In the genomic region with DNA sequence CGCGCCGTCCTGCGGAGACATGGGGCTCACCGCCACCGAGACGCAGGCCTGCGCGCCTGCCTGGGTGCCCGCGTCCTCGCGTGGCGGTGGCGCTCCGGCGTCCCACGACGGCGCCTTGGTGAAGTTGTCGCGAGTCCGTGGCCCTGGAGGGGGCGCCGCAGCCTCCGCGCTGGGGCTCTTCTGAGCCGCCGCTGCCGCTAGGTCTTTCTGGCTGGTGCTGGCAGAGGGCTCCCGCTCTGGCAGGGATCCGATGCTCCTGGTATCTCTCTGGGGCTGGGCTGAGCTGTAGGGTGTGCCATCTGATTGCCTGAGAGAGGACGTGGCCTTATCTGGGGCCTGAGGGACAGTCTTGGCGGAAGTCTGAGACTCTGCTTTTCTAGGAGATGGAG, we compare ENCODE assay signal across 9 mouse cellular contexts. TPM values are rescaled to one million over a fixed set of nuclear protein-coding genes. Genes with fewer than 3 reads are reported as not detected.
DNase-seq lines count a peak whose midpoint lies in the region; ATAC-seq and TF ChIP-seq lines count a peak whose summit lies in the region.
"Had no signal": no experiment of that assay in that cellular context is flagged by ENCODE, and none has a peak within 500 bp of the region (broad histone marks: within the 10 kb centered on the region; RNA-seq: fewer than 3 reads in every experiment).

No protein-coding gene starts in this region.

- H3K4me3 ChIP-seq in gastrocnemius, adult 2 months, result peak overlapping the region; percentile 58
- H3K4me3 ChIP-seq in E14TG2a.4 (replicated peaks; ENCODE audit: low read length), result peak overlapping the region; percentile 79
- H3K4me3 ChIP-seq in embryonic facial prominence, embryonic 14.5 days (ENCODE audit: low read depth, low read length), result peak overlapping the region; percentile 46
- H3K4me3 ChIP-seq in limb, embryonic 15.5 days, result peak overlapping the region; percentile 42

- DNase-seq in gastrocnemius, adult 2 months, result no peak
- DNase-seq in gastrocnemius, postnatal 10 days, result no peak
- DNase-seq in embryonic facial prominence, embryonic 14.5 days (ENCODE audit: low spot score), result no peak
- no peak for DNase-seq in spleen, adult 18-20 months
- no peak for DNase-seq in layer of hippocampus, postnatal 36 days
- DNase-seq in lung, postnatal 14 days, result no peak

- no peak overlapping the region for H3K27ac ChIP-seq in gastrocnemius, adult 2 months
- H3K27ac ChIP-seq in embryonic facial prominence, embryonic 14.5 days (replicated peaks; ENCODE audit: low read depth, low read length), result no peak overlapping the region
- H3K27ac ChIP-seq in limb, embryonic 15.5 days, result no peak overlapping the region

- intact Hi-C loops in gastrocnemius, adult 2 months (cut with DNase I), result no loop called here

- H3K27me3 ChIP-seq in E14TG2a.4 (ENCODE audit: insufficient read depth, low read length), result peaks cover 81% of the 10 kb centered on the region
- peaks cover 49% of the 10 kb centered on the region for H3K27me3 ChIP-seq in embryonic facial prominence, embryonic 14.5 days (replicated peaks; ENCODE audit: control insufficient read depth, insufficient read depth, low read length)
- H3K27me3 ChIP-seq in limb, embryonic 15.5 days, result peaks cover 71% of the 10 kb centered on the region

- no peak for TF ChIP-seq CTCF in gastrocnemius, adult 2 months (IDR thresholded peaks at IDR 0.05)
- no peak for TF ChIP-seq CTCF in E14TG2a.4 (conservative IDR thresholded peaks at IDR 0.05; ENCODE audit: low read length)

- H3K9ac ChIP-seq in embryonic facial prominence, embryonic 14.5 days (ENCODE audit: low read depth, low read length), result peak overlapping the region; percentile 52; the same call in 1 of the 2 replicates
- H3K9ac ChIP-seq in limb, embryonic 15.5 days, result no peak overlapping the region

- peaks cover 15% of the 10 kb centered on the region for H3K4me1 ChIP-seq in E14TG2a.4 (replicated peaks; ENCODE audit: low read depth, low read length)
- no peaks in the 10 kb centered on the region for H3K4me1 ChIP-seq in embryonic facial prominence, embryonic 14.5 days (ENCODE audit: control insufficient read depth, insufficient read depth, low read length)
- H3K4me1 ChIP-seq in limb, embryonic 15.5 days, result peaks cover 11% of the 10 kb centered on the region

- no peaks in the 10 kb centered on the region for H3K9me3 ChIP-seq in E14TG2a.4 (ENCODE audit: low read length)
- no peaks in the 10 kb centered on the region for H3K9me3 ChIP-seq in embryonic facial prominence, embryonic 14.5 days (ENCODE audit: control insufficient read depth, low read length)
- H3K9me3 ChIP-seq in limb, embryonic 15.5 days, result no peaks in the 10 kb centered on the region

- peak overlapping the region; percentile 75 for H3K4me2 ChIP-seq in embryonic facial prominence, embryonic 14.5 days (ENCODE audit: low read depth, low read length)
- H3K4me2 ChIP-seq in limb, embryonic 15.5 days, result peak overlapping the region; percentile 78

- no peak for ATAC-seq in embryonic facial prominence, embryonic 14.5 days (ENCODE audit: low read depth)
- no peak for ATAC-seq in limb, embryonic 15.5 days (ENCODE audit: insufficient number of reproducible peaks, low FRiP score, low TSS enrichment, low read depth)

- H3K36me3 ChIP-seq in E14TG2a.4 (ENCODE audit: insufficient read depth, low read length), result no peaks in the 10 kb centered on the region
- no peaks in the 10 kb centered on the region for H3K36me3 ChIP-seq in embryonic facial prominence, embryonic 14.5 days (ENCODE audit: control insufficient read depth, insufficient read depth, low read length)
- H3K36me3 ChIP-seq in limb, embryonic 15.5 days, result no peaks in the 10 kb centered on the region

- 2% methylated on average over 14 of the region's 34 CpGs for WGBS in embryonic facial prominence, embryonic 14.5 days
- 4% methylated on average over 34 of the region's 34 CpGs for WGBS in limb, embryonic 15.5 days

RNA-seq across cellular contexts. Expression of gene Gprin1, which starts 11.5 kb away (rescaled TPM):
- total RNA-seq in gastrocnemius, adult 2 months (2021), result not detected
- under 1 TPM; 0.47 to 0.63 TPM for total RNA-seq in gastrocnemius, postnatal 10 days (2021)
- 1.4 TPM in 2 replicates for polyA plus RNA-seq in embryonic facial prominence, embryonic 14.5 days (2014; fragmentation: Nextera tagmentation; extraction: Ambion mirVana)
- polyA plus RNA-seq in limb, embryonic 15.5 days (2015; fragmentation: Nextera tagmentation; extraction: Ambion mirVana), result 0.15 and 0.20 TPM in 2 replicates
- total RNA-seq in layer of hippocampus, postnatal 36 days (2021), result 100 to 1,000 TPM; 135 to 142 TPM
- total RNA-seq: common myeloid progenitor, adult 5-6 weeks had no signal

RNA-seq across cellular contexts. Expression of gene Sncb, which starts 28.2 kb away (rescaled TPM):
- not detected for total RNA-seq in gastrocnemius, adult 2 months (2021)
- 1 to 10 TPM in 1 of 2 experiments, under 1 TPM in 1; 0.40 to 1.1 TPM for total RNA-seq in gastrocnemius, postnatal 10 days (2021)
- polyA plus RNA-seq in embryonic facial prominence, embryonic 14.5 days (2014; fragmentation: Nextera tagmentation; extraction: Ambion mirVana), result 0.90 and 1.3 TPM in 2 replicates
- polyA plus RNA-seq in limb, embryonic 15.5 days (2015; fragmentation: Nextera tagmentation; extraction: Ambion mirVana), result 0.12 and 0.49 TPM in 2 replicates
- total RNA-seq in layer of hippocampus, postnatal 36 days (2021), result 100 to 1,000 TPM; 602 to 611 TPM
- total RNA-seq: common myeloid progenitor, adult 5-6 weeks had no signal

RNA-seq across cellular contexts. Expression of gene Cdhr2, which starts 36.9 kb away (rescaled TPM):
- not detected for total RNA-seq in gastrocnemius, adult 2 months (2021)
- under 1 TPM in 1 of 2 experiments, not detected in 1; 0.07 TPM for total RNA-seq in gastrocnemius, postnatal 10 days (2021)
- polyA plus RNA-seq in embryonic facial prominence, embryonic 14.5 days (2014; fragmentation: Nextera tagmentation; extraction: Ambion mirVana), result 0.04 TPM in 1 of 2 replicates, not detected in the other
- polyA plus RNA-seq in limb, embryonic 15.5 days (2015; fragmentation: Nextera tagmentation; extraction: Ambion mirVana), result not detected in 2 replicates
- total RNA-seq in layer of hippocampus, postnatal 36 days (2021), result under 1 TPM in 1 of 2 experiments, not detected in 1; 0.22 TPM
- total RNA-seq: common myeloid progenitor, adult 5-6 weeks had no signal

RNA-seq across cellular contexts. Expression of gene Rnf44, which starts 44.5 kb away (rescaled TPM):
- total RNA-seq in gastrocnemius, adult 2 months (2021), result 10 to 100 TPM; 23.3 to 34.1 TPM
- total RNA-seq in gastrocnemius, postnatal 10 days (2021), result 10 to 100 TPM; 32.5 to 35.3 TPM
- 50.1 and 56.9 TPM in 2 replicates for polyA plus RNA-seq in embryonic facial prominence, embryonic 14.5 days (2014; fragmentation: Nextera tagmentation; extraction: Ambion mirVana)
- 58.8 and 60.3 TPM in 2 replicates for polyA plus RNA-seq in limb, embryonic 15.5 days (2015; fragmentation: Nextera tagmentation; extraction: Ambion mirVana)
- total RNA-seq in layer of hippocampus, postnatal 36 days (2021), result 100 to 1,000 TPM; 157 to 161 TPM

RNA-seq across cellular contexts. Expression of gene Eif4e1b, which starts 45.6 kb away (rescaled TPM):
- total RNA-seq in gastrocnemius, adult 2 months (2021), result not detected
- not detected for total RNA-seq in gastrocnemius, postnatal 10 days (2021)
- polyA plus RNA-seq in embryonic facial prominence, embryonic 14.5 days (2014; fragmentation: Nextera tagmentation; extraction: Ambion mirVana), result not detected in 2 replicates
- not detected in 2 replicates for polyA plus RNA-seq in limb, embryonic 15.5 days (2015; fragmentation: Nextera tagmentation; extraction: Ambion mirVana)
- not detected for total RNA-seq in layer of hippocampus, postnatal 36 days (2021)
- total RNA-seq: common myeloid progenitor, adult 5-6 weeks had no signal

Comparison
In these comparisons a context has a peak if more than half of its experiments do, and no peak if none do; other contexts are left out.
1. RNA of gene Gprin1, which starts 11.5 kb away (total RNA-seq): 135 to 142 TPM in layer of hippocampus, postnatal 36 days; 0.47 to 0.63 TPM in gastrocnemius, postnatal 10 days and not detected in gastrocnemius, adult 2 months; every median in the first group is over 10 times any median in the second.
2. RNA of gene Sncb, which starts 28.2 kb away (total RNA-seq): 602 to 611 TPM in layer of hippocampus, postnatal 36 days; 0.40 to 1.1 TPM in gastrocnemius, postnatal 10 days and not detected in gastrocnemius, adult 2 months; every median in the first group is over 100 times any median in the second.
3. Peak in every context shown above with its lines, with median percentiles within 50 percentile points of each other: H3K4me3 ChIP-seq.